ENCODE assay signal across 13 mouse cellular contexts in the genomic region with DNA sequence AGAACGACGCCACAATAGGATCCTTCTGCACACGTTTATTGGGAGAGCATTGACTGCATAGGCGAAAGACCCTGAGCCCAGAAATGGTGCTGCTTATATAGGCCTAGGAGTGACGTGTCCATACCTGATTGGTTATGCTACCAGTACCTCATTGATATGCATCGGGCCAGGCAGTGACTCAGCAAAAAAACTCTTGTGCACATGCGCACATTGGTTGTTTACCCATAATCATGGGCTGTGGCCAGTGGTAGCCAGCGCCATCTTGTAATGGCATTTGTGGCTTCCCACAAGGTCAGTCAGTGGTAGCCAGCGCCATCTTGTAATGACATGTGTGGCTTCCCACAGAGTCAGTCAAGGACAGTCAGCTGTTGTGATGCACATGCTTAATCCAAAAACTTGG. TPM values are rescaled to one million over a fixed set of nuclear protein-coding genes. Genes with fewer than 3 reads are reported as not detected.
DNase-seq lines count a peak whose midpoint lies in the region; TF ChIP-seq lines count a peak whose summit lies in the region.
"Not testable (repeated sequence)": the region's sequence is repeated elsewhere in the genome, so short reads cannot be mapped to it uniquely, and the experiment has no call there.
"Had no signal": no experiment of that assay in that cellular context is flagged by ENCODE, and none has a peak within 500 bp of the region (broad histone marks: within the 10 kb centered on the region; RNA-seq: fewer than 3 reads in every experiment).

No protein-coding gene starts in this region.

- intact Hi-C loops in gastrocnemius, adult 2 months (cut with DNase I): not testable (repeated sequence)

- H3K27ac ChIP-seq in gastrocnemius, adult 2 months: peak overlapping the region; percentile 35; the same call in 1 of the 2 replicates

- not testable (repeated sequence) for H3K4me3 ChIP-seq in gastrocnemius, adult 2 months

- not testable (repeated sequence) for TF ChIP-seq CTCF in gastrocnemius, adult 2 months (IDR thresholded peaks at IDR 0.05)

- DNase-seq in 416B (ENCODE audit: low read depth) (peak; percentile 54), ES-CJ7 (ENCODE audit: low read depth, low spot score) (peak; percentile 47), R1 (ENCODE audit: low read depth, low spot score) (peak; percentile 77)
- DNase-seq in cerebellum, adult 11-12 months: peak; percentile 4
- DNase-seq in cerebellum, adult 9-10 months: peak; percentile 7
- DNase-seq in gastrocnemius, adult 2 months: not testable (repeated sequence)

RNA-seq across cellular contexts. Expression of a gene that starts 11.1 kb away (rescaled TPM):
- total RNA-seq in gastrocnemius, adult 2 months (2021): 100 to 1,000 TPM in 1 of 2 experiments, 10 to 100 TPM in 1; 73.8 to 106 TPM

RNA-seq across cellular contexts. Expression of a gene that starts 23.0 kb away (rescaled TPM):
- total RNA-seq in gastrocnemius, adult 2 months (2021): not detected

RNA-seq across cellular contexts. Expression of a gene that starts 30.8 kb away (rescaled TPM):
- total RNA-seq in gastrocnemius, adult 2 months (2021): not detected
- total RNA-seq: adrenal gland, adult 18-20 months; adrenal gland, adult 8-10 months; adrenal gland, postnatal 14 days; adrenal gland, postnatal 36 days; G1E; gastrocnemius, adult 18-20 months had no signal

RNA-seq across cellular contexts. Expression of a gene that starts 36.8 kb away (rescaled TPM):
- 10 to 100 TPM; 32.4 to 38.2 TPM for total RNA-seq in gastrocnemius, adult 2 months (2021)

RNA-seq across cellular contexts. Expression of a gene that starts 45.3 kb away (rescaled TPM):
- not detected for total RNA-seq in gastrocnemius, adult 2 months (2021)
- total RNA-seq: forebrain, postnatal 0 days had no signal
